Mouse (Mus musculus) spleen, postnatal 14 days (tissue): ENCODE results near the gene Emc7.

Experiments used
- DNase-seq, 2 experiments: peaks; one replicate each; pipeline ENCODE4 v3.0.0; 2021 to 2022; ENCODE audit warnings: low spot score in 2 of 2

Emc7 gene

GRCm38 (mm10) chr2:112476554-112476953 is 21.8 kb downstream of the Emc7 start:
- no peak for DNase-seq

- DNase-seq, result no peak
Measured at GRCm38 (mm10) chr2:112480669-112481068, 25.9 kb downstream of the Emc7 start, which contains the start of gene Chrm5. Gene Chrm5 (minus strand): TSS chr2:112480769.

GRCm38 (mm10) chr2:112481564-112481963 is 26.8 kb downstream of the Emc7 start:
- no peak for DNase-seq

- DNase-seq, result no peak
Measured at GRCm38 (mm10) chr2:112482533-112483333, 27.9 kb downstream of the Emc7 start.

GRCm38 (mm10) chr2:112483334-112483651 is 28.5 kb downstream of the Emc7 start:
- DNase-seq, result no peak

- DNase-seq, result no peak
Measured at GRCm38 (mm10) chr2:112484886-112485285, 30.1 kb downstream of the Emc7 start.

- DNase-seq, result no peak
Measured at GRCm38 (mm10) chr2:112490483-112491196, 35.8 kb downstream of the Emc7 start.

- DNase-seq, result no peak
Measured at GRCm38 (mm10) chr2:112491629-112492028, 36.8 kb downstream of the Emc7 start.

- DNase-seq, result no peak
Measured at GRCm38 (mm10) chr2:112492431-112492855, 37.6 kb downstream of the Emc7 start.

GRCm38 (mm10) chr2:112492856-112493538 is 38.2 kb downstream of the Emc7 start, which contains the start of gene Aven:
Gene Aven (plus strand): TSS chr2:112492964.
- DNase-seq, result peak; percentile 58 to 68

- no peak for DNase-seq
Measured at GRCm38 (mm10) chr2:112493539-112494260, 38.9 kb downstream of the Emc7 start.

- no peak for DNase-seq
Measured at GRCm38 (mm10) chr2:112497851-112498250, 43.1 kb downstream of the Emc7 start.

GRCm38 (mm10) chr2:112501209-112501608 is 46.4 kb downstream of the Emc7 start:
- peak; percentile 19 to 40 for DNase-seq

- DNase-seq, result no peak
Measured at GRCm38 (mm10) chr2:112503978-112504377, 49.2 kb downstream of the Emc7 start.

- DNase-seq, result no peak
Measured at GRCm38 (mm10) chr2:112506841-112507435, 52.1 kb downstream of the Emc7 start.

- no peak for DNase-seq
Measured at GRCm38 (mm10) chr2:112507444-112507843, 52.6 kb downstream of the Emc7 start.

- no peak for DNase-seq
Measured at GRCm38 (mm10) chr2:112510140-112510539, 55.3 kb downstream of the Emc7 start.

GRCm38 (mm10) chr2:112513036-112513435 is 58.2 kb downstream of the Emc7 start:
- DNase-seq, result no peak

- no peak for DNase-seq
Measured at GRCm38 (mm10) chr2:112516728-112517127, 61.9 kb downstream of the Emc7 start.

GRCm38 (mm10) chr2:112517218-112517617 is 62.4 kb downstream of the Emc7 start:
- no peak for DNase-seq

GRCm38 (mm10) chr2:112518541-112518940 is 63.7 kb downstream of the Emc7 start:
- no peak for DNase-seq
